Mouse (Mus musculus): ENCODE measurements around the gene Mturn.

Gene Mturn

GRCm38 (mm10) chr6:54680891-54681745, at the start of gene Mturn:
Gene Mturn, plus strand, starts transcription at chr6:54681624.
- peak; percentile 97 for DNase-seq

DNA sequence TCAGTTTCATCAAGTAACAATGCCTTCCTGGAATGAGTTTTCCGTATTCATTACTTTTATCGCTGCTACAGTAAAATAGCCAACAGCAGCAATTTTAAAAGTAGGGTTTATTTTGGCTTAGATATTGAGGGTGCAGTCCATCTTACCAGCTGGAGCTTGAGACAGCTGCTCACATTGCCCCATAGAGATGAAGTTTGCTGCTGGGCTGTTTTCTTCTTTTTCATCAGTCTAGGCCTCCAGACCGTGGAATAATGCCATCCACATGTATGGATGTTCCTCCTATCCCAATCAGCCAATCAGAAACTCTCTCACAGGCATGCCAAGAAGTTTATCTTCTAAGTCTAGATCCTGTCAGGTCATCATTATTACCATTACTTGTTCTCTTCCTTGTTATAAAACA, 41.5 kb upstream of the Mturn start:
- DNase-seq = no peak

GRCm38 (mm10) chr6:54641953-54642352, 39.5 kb upstream of the Mturn start:
- DNase-seq = no peak

DNA sequence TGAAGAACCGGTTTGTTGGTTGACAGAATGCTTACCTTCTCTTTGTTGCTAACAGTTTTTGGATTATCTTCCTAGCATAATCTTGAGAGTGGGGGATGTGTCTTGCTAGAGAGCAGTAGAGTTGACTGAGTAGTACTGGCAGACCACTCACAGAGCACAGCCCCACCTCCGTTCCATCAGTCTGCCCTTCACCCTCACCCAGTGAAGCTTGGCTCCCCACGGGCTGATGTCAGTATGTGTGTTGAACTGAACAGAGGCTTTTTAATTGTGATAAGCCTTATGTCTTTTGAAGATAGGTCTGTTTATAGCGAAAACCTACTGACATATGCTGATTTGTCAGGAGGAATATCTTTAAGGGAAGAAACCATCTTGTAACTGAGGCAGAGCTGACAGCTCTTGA, 38.2 kb upstream of the Mturn start:
- DNase-seq = no peak

DNA sequence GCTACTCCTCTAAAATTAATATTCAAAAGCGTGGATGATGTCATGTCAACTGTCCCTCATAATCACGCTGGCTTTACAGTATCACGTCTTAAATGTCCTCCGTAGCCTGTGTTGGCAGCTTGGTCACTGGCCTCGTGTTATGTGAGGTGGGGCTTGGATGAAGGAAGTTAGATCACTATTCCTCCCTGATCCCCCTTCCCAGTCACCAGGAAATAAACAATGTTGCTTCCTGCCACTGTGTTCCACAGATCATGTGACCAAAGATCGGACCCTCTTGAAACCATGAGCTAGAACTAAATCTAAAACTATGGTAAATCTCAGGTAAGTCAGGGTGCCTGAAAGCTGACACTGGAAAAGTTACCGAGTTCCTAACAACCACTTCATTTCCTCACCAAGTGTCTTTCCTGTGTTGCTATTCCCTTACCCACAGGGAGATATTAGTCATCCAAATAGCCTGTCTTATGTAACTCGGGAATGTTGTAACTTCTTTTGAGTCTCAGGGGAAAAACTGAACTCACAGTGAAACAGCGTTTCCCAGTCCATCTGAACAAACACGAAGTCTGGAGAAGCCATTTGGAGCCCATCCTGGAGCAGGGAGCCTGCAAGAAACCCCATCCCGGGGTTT, 25.8 kb upstream of the Mturn start:
- no peak for DNase-seq

GRCm38 (mm10) chr6:54657861-54658260, 23.6 kb upstream of the Mturn start:
- DNase-seq = no peak

- no peak for DNase-seq
Observed at GRCm38 (mm10) chr6:54669868-54670267, 11.6 kb upstream of the Mturn start.

GRCm38 (mm10) chr6:54672901-54673300, 8.5 kb upstream of the Mturn start:
- no peak for DNase-seq

DNA sequence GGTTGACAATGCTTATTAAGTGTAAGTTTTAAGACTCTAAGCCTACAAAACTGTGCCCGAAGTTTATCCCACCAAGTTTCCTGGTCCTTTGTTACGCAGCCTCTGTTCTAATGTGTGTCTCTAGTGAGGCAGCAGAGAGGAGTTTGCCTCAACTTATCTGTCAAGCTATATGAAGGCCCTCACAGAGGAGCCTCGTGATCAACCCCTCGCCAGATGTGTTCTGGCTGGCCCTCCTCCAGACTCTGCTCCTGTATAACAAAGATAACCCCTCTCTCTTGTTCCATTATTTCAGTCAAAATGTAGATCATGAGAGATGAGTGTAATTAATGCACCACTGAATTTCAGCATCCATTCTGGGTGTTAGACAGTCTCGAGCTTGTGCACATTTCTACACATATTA, 1.7 kb upstream of the Mturn start:
- DNase-seq = no peak

DNA sequence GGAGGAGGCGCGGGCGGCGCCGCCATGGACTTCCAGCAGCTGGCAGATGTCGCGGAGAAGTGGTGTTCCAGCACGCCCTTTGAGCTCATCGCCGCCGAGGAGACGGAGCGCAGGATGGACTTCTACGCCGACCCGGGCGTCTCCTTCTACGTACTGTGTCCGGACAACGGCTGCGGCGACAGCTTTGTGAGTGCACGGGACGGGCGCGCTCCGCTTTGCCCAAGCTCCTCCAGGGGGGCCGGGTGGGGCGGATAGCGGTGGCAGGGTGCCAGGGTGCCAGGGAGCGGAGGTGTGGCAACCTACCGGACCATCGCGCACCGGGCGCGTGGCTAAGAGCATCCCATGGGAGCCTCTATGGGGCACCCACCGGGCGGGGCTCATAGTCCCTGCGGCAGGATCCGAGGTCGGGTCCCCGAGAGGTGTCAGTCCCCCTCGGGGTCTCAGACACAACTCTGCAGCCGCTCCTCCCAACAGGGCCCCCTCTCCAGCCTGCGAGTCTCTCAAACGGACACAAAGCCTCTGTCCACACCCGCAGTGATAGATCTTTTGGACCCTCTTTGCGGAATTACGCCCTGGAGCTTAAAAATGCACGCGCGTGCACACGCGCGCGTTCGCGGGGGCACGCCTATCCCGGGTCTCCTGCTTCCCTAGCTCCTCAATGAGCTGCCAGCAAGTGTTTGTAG, 463 bp downstream of the Mturn start:
- no peak for DNase-seq

DNA sequence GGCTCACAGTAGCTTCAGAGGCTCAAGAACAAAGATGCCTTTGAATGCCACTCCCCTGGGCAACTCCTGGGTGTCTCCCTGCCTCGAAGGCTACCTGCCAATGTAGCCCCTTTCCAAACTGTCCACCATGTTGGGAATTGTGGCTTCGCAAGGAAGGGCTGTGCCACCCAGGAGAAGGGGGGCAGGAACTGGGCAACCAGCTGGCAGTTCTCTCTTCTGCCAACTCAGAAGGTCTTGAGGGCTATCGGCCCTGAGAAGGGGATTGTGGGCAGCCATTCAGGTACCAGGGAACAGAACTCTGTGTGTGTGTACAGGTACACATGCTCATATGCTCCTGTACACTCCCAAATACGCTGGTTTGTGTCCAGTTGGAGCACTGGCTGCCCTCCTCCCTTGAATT, 2.7 kb downstream of the Mturn start:
- no peak for DNase-seq

GRCm38 (mm10) chr6:54685103-54685502, 3.7 kb downstream of the Mturn start:
- no peak for DNase-seq

DNA sequence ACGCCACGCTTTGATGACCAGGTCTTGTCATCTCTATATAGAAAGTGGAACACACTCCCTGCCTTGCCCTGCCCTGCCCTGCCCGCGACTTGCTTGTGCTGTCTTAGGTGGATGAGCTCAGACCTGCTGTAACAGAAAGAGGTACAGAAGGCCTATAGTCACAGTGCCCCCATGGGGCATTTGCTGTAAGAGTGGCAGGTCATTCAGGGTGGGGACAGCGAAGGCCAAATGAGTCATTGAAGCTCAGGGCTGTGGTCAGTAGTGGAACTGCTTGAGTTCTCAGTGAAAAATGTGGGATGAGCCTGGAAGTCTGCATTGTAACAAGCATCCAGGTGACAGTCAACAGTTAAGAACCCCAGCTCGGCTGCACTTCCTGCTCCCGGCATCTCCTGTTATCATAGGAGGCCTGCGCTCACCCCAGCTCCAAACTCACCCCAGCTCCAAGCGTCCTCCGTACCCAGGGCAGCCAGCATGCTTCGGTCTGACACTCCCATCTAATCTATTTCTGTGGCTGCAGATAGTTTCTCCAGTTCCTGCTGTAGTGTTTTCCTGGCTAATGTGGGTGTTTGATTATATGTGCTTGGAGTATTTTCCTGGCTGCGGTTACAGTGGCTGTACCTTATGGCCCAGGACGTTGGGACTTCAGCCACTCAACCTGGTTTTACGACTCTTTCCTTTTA, 4.4 kb downstream of the Mturn start:
- DNase-seq = no peak

GRCm38 (mm10) chr6:54686946-54687737, 5.7 kb downstream of the Mturn start:
- no peak for DNase-seq

GRCm38 (mm10) chr6:54688467-54689323, 7.3 kb downstream of the Mturn start:
- DNase-seq = peak; percentile 71

DNA sequence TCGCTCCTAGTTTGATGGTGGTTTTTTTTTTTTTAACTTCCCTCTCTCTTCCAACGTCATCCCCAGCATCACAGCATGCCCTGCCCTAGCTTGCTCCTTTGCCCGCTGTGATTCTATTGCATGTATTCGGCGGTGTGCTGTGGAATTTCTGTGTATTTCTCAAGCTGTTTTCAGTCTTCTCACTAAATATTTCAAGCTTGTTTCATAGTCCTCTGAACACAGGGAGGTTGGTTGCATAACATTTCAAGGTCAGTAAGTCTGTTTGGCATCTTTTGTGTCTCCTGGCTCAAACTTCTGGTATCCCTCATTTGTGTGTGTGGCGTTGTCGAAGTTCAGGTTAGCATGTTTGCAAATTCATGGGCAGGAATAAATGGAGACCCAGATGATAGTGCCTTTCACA, 8.3 kb downstream of the Mturn start:
- DNase-seq = peak; percentile 73

DNA sequence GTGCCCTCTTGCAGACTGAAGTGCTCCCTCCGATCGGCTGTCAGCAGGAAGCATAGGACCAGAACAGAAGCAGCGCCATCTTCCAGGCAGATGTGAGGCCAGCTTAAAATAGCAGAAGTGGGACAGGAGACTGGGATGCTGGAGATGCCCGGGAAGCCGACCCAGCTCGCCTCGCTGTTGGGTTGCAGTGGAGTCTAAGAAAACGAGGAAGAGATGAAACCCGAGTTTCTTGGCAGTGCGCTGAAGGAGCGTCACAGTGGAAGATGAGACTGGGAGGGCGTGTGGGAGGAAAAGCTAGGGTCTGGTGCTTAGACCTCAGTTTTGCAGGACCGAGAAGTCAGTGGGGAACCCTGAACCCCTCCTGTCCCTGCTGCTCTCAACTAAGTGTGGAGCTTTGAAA, 9.4 kb downstream of the Mturn start:
- no peak for DNase-seq

DNA sequence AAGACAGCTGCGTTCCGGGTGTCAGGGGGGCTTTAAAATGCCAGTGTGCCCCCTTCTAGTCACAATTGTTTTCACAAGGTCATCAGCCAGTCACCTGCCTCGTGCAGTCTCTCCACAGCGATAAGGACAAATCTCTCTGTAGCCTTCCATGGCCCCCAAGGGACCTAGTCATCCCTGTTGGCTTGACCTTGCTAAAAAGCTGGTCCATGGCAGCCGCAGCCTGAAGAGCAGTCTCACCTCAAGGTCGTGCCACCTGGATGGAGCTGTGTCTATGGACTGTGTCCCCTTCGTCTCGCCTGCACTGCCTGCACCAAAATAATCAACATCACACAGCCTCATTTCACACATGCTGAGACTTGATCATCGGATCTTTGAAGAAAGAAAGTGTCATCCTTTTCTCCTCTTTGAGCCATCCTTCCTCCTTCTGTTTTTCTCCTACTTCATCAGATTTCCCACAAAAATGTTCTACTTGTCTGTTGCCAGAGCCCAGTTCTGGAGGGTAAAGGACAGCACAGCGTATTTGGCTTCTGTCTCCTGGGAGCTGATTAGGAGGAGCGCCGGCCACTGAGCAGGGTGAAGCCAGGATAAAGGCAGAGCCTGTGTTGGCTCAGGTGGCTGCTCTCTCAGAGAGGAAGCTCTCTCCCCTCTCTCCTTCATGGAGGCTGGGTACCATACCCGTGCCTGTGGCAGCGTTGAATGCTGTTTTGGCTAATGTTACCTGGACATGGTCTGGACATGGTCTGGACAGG, 10.1 kb downstream of the Mturn start:
- no peak for DNase-seq

DNA sequence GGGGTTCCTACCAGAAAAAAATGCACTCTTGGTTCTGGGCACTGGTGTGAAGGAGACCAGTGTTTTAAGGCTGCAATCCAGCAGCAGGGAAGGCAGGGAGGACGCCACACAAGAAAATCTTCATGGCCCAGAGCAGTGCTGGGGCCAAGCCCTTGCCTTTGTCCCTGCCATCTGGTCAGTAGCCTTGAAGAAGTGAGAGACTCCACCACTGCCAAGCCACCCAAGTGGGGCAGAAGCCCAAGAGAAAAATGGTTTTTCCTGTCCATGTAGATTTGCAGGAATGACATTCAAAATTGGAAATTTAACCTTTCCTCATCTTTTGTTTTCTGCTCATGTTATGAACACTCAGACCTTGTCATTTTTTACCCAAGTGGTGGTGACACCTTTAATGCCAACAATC, 10.8 kb downstream of the Mturn start:
- DNase-seq = no peak

DNA sequence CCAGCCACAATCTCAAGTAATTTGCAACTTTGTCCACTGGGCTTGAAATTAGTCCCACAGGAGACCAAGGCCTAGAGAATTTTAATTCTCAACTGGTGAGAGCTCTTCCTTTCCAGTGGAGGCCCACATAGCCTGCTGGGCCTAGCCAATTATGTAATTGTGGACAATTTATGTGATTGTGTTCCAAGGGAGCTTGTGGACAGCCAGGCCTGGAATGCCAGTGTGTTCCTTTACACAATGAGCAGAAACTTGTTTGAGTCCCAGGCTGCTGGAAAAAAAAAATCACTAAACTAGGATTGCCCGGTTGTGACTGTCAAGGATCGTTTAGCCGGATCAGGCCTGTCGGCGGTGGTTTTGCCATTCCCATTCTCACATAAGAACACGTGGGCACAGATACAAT, 11.9 kb downstream of the Mturn start:
- no peak for DNase-seq

Measured in kidney, adult 11 months (tissue).